Mouse (Mus musculus): Measurements from ENCODE around the gene Man2a1. TPM values are rescaled to one million over a fixed set of nuclear protein-coding genes. Genes with fewer than 3 reads are reported as not detected.

The Man2a1 gene
- total RNA-seq, 2 experiments from 2014 or later, result 14.6 to 16.2 TPM

- TF ChIP-seq CTCF (conservative IDR thresholded peaks at IDR 0.05), result no peak
- Histone ChIP-seq H3K27ac (peak overlapping the region; percentile 53; the same call in 1 of the 2 replicates), H3K4me3 (peak overlapping the region; percentile 8; the same call in 1 of the 2 replicates)
- DNase-seq (ENCODE audit: low spot score in 2 of 2), result no peak
Measured at GRCm38 (mm10) chr17:64621649-64622351, 21.3 kb downstream of the Man2a1 start.

- peak; percentile 22 for TF ChIP-seq CTCF (conservative IDR thresholded peaks at IDR 0.05)
- peak overlapping the region; percentile 8; the same call in 1 of the 2 replicates for H3K4me3 ChIP-seq
- DNase-seq (ENCODE audit: low spot score in 2 of 2), result no peak
- H3K27ac ChIP-seq, result peak overlapping the region; percentile 53; the same call in 1 of the 2 replicates
Measured at GRCm38 (mm10) chr17:64622352-64622886, 21.9 kb downstream of the Man2a1 start.

GRCm38 (mm10) chr17:64624439-64624838, 23.9 kb downstream of the Man2a1 start:
- H3K4me3 ChIP-seq, result no peak overlapping the region
- TF ChIP-seq CTCF (conservative IDR thresholded peaks at IDR 0.05), result no peak
- H3K27ac ChIP-seq, result no peak overlapping the region
- no peak for DNase-seq (ENCODE audit: low spot score in 2 of 2)

- H3K27ac ChIP-seq, result no peak overlapping the region
- TF ChIP-seq CTCF (conservative IDR thresholded peaks at IDR 0.05), result no peak
- H3K4me3 ChIP-seq, result no peak overlapping the region
- DNase-seq (ENCODE audit: low spot score in 2 of 2), result no peak
Measured at GRCm38 (mm10) chr17:64628796-64629195, 28.3 kb downstream of the Man2a1 start.

GRCm38 (mm10) chr17:64629486-64629885, 28.9 kb downstream of the Man2a1 start:
- DNase-seq (ENCODE audit: low spot score in 2 of 2), result no peak
- Histone ChIP-seq H3K27ac (no peak overlapping the region), H3K4me3 (no peak overlapping the region)
- no peak for TF ChIP-seq CTCF (conservative IDR thresholded peaks at IDR 0.05)

GRCm38 (mm10) chr17:64630506-64630905, 30.0 kb downstream of the Man2a1 start:
- Histone ChIP-seq H3K4me3 (no peak overlapping the region), H3K27ac (no peak overlapping the region)
- no peak for TF ChIP-seq CTCF (conservative IDR thresholded peaks at IDR 0.05)
- no peak for DNase-seq (ENCODE audit: low spot score in 2 of 2)

GRCm38 (mm10) chr17:64637868-64638537, 37.5 kb downstream of the Man2a1 start:
- no peak for DNase-seq (ENCODE audit: low spot score in 2 of 2)
- no peak for TF ChIP-seq CTCF (conservative IDR thresholded peaks at IDR 0.05)

GRCm38 (mm10) chr17:64641376-64641775, 40.8 kb downstream of the Man2a1 start:
- no peak for TF ChIP-seq CTCF (conservative IDR thresholded peaks at IDR 0.05)
- Histone ChIP-seq H3K4me3 (no peak overlapping the region), H3K27ac (no peak overlapping the region)
- no peak for DNase-seq (ENCODE audit: low spot score in 2 of 2)

More at GRCm38 (mm10) chr17:64637868-64638537, 37.5 kb downstream of the Man2a1 start:
- no peak overlapping the region for H3K27ac ChIP-seq
- no peak overlapping the region for H3K4me3 ChIP-seq

GRCm38 (mm10) chr17:64643644-64644043, 43.1 kb downstream of the Man2a1 start:
- TF ChIP-seq CTCF (conservative IDR thresholded peaks at IDR 0.05), result no peak
- DNase-seq (ENCODE audit: low spot score in 2 of 2), result no peak
- H3K4me3 ChIP-seq, result no peak overlapping the region
- no peak overlapping the region for H3K27ac ChIP-seq

GRCm38 (mm10) chr17:64644888-64645605, 44.5 kb downstream of the Man2a1 start:
- H3K27ac ChIP-seq, result no peak overlapping the region
- no peak for DNase-seq (ENCODE audit: low spot score in 2 of 2)
- no peak for TF ChIP-seq CTCF (conservative IDR thresholded peaks at IDR 0.05)
- no peak overlapping the region for H3K4me3 ChIP-seq

GRCm38 (mm10) chr17:64647396-64647795, 46.9 kb downstream of the Man2a1 start:
- H3K27ac ChIP-seq, result no peak overlapping the region
- no peak for DNase-seq (ENCODE audit: low spot score in 2 of 2)
- TF ChIP-seq CTCF (conservative IDR thresholded peaks at IDR 0.05), result no peak
- H3K4me3 ChIP-seq, result no peak overlapping the region

- TF ChIP-seq CTCF (conservative IDR thresholded peaks at IDR 0.05), result no peak
- DNase-seq (ENCODE audit: low spot score in 2 of 2), result no peak
- Histone ChIP-seq H3K27ac (no peak overlapping the region), H3K4me3 (no peak overlapping the region)
Measured at GRCm38 (mm10) chr17:64650702-64651101, 50.2 kb downstream of the Man2a1 start.

GRCm38 (mm10) chr17:64653621-64654020, 53.1 kb downstream of the Man2a1 start:
- no peak for DNase-seq (ENCODE audit: low spot score in 2 of 2)
- H3K27ac ChIP-seq, result no peak overlapping the region
- TF ChIP-seq CTCF (conservative IDR thresholded peaks at IDR 0.05), result no peak
- H3K4me3 ChIP-seq, result no peak overlapping the region
